Mouse (Mus musculus) kidney, embryonic 15.5 days (tissue): ENCODE data around the gene Mpp3. TPM values are rescaled to one million over a fixed set of nuclear protein-coding genes. Genes with fewer than 3 reads are reported as not detected.
A peak's percentile ranks its signal among the peaks of the same experiment; 100 is the strongest.
"Not testable (repeated sequence)": the region's sequence is repeated elsewhere in the genome, so short reads cannot be mapped to it uniquely, and the experiment has no call there.

Experiments
- ATAC-seq: fragments of 200-750 bp; cut with Nextera tagmentation; replicated peaks from 2 replicates; pipeline ENCODE4 v1.8.0; 2017; ENCODE audit warnings: moderate TSS enrichment; ENCODE audit not compliant: low FRiP score
- H3K27ac ChIP-seq: fragments of 300-500 bp; sonication (generic); 2 replicates; pipeline ENCODE4 v1.5.1; 2015; ENCODE audit warnings: mild to moderate bottlenecking, inconsistent platforms
- H3K27me3 ChIP-seq: fragments of 300-500 bp; sonication (generic); 2 replicates; pipeline ENCODE4 v1.6.1; 2015; ENCODE audit warnings: inconsistent platforms
- H3K36me3 ChIP-seq: fragments of 300-500 bp; sonication (generic); 2 replicates; pipeline ENCODE4 v1.6.1; 2015; ENCODE audit warnings: inconsistent platforms
- H3K4me1 ChIP-seq: fragments of 300-500 bp; sonication (generic); 2 replicates; pipeline ENCODE4 v1.6.1; 2015; ENCODE audit warnings: inconsistent platforms
- H3K4me2 ChIP-seq: fragments of 300-500 bp; sonication (generic); 2 replicates; pipeline ENCODE4 v1.6.1; 2015; ENCODE audit warnings: moderate library complexity, mild to moderate bottlenecking, inconsistent platforms
- H3K4me3 ChIP-seq: fragments of 300-500 bp; sonication (generic); replicated peaks from 2 replicates; pipeline ENCODE4 v1.5.1; 2015; ENCODE audit warnings: mild to moderate bottlenecking, inconsistent platforms
- H3K9ac ChIP-seq: fragments of 300-500 bp; sonication (generic); 2 replicates; pipeline ENCODE4 v1.6.1; 2015; ENCODE audit warnings: mild to moderate bottlenecking, inconsistent platforms
- H3K9me3 ChIP-seq: fragments of 300-500 bp; sonication (generic); replicated peaks from 2 replicates; pipeline ENCODE4 v1.6.1; 2016; ENCODE audit warnings: inconsistent platforms
- WGBS: fragments of 180-500 bp; shearing (Covaris S2); methylation state at CpG from one replicate; pipeline ENCODE4 v1.1.7; 2015; ENCODE audit warnings: mixed read lengths; 5-methylcytosine and 5-hydroxymethylcytosine counted together
- polyA plus RNA-seq: library from polyadenylated mRNA; unstranded; fragments of >200 nt; fragmentation: Nextera tagmentation; extraction: Ambion mirVana; gene quantifications from 2 replicates; pipeline ENCODE4 v1.2.1, GENCODE M21; 2015

Gene Mpp3
- polyA plus RNA-seq, 1 experiment from 2014 or later, result 11.0 TPM

DNA sequence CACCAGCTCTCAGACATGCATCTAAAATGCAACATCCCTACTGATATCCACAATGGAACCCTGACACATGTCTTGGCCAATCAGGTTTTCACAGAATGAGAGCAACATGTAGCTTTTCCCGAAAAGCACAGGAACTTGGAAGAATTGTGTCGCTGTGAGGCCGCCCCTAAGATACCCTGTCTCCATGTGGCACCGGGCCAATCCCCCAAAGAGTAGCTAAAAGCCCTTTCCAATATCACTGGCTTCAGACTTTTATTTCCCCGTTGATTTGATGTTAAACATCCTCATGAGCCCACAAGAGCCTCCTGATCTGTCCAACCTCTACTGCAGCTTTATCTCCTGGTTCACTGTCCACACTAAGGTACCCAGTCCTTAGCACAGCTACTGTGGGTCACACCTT lies 21.6 kb downstream of the Mpp3 start:
- ATAC-seq, result no peak
- no peaks in the 10 kb centered on the region for H3K9me3 ChIP-seq
- H3K4me3 ChIP-seq, result no peak overlapping the region
- H3K27ac ChIP-seq, result no peak overlapping the region
- 90% methylated on average over 5 of the region's 5 CpGs for WGBS
- H3K4me2 ChIP-seq, result no peak overlapping the region
- H3K9ac ChIP-seq, result no peak overlapping the region
- peaks cover 20% of the 10 kb centered on the region for H3K27me3 ChIP-seq
- peaks cover 22% of the 10 kb centered on the region for H3K36me3 ChIP-seq
- no peaks in the 10 kb centered on the region for H3K4me1 ChIP-seq

DNA sequence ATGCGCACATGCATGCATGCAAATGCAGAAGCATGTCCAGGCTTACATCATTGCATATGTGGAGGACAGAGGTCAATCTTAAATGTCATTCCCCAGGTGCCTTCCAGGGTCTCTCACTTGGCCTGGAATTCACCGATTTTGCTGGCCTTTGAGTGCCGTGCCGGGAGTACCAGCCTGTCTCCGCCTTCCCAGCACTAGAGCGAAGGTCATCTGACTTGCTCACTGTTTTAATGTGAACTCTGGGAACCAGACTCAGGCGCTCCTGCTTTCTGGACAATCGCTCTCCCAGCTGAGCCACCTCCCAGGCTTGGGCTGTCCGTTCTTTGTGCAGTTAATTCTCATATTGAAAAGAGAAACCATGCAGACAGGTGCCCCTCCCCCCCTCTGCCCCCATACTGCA lies 22.0 kb downstream of the Mpp3 start:
- H3K27me3 ChIP-seq, result peaks cover 17% of the 10 kb centered on the region
- no peak for ATAC-seq
- no peak overlapping the region for H3K27ac ChIP-seq
- H3K4me1 ChIP-seq, result no peaks in the 10 kb centered on the region
- no peak overlapping the region for H3K4me2 ChIP-seq
- H3K36me3 ChIP-seq, result peaks cover 22% of the 10 kb centered on the region
- 75% methylated on average over 9 of the region's 9 CpGs for WGBS
- no peak overlapping the region for H3K4me3 ChIP-seq
- no peak overlapping the region for H3K9ac ChIP-seq
- no peaks in the 10 kb centered on the region for H3K9me3 ChIP-seq

DNA sequence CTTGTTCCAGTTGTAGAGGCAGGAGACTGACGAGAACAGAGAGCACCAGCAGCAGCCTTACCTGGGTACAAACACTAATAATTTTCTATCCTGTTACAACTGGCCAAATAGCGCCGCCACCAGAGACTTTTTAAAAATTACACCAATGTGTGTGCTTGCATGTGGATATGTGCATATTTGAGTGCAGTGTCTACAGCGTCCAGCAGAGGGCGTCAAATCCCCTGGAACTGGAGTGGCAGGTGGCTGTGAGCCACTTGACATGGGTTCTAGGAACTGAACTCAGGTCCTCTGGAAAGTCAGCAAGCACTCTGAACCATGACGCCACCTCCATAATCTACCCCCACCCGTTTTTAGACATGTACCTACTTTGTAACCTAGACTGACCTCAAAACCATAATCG lies 24.0 kb downstream of the Mpp3 start:
- Histone ChIP-seq H3K27ac (no peak overlapping the region), H3K9ac (no peak overlapping the region), H3K4me3 (no peak overlapping the region), H3K4me1 (peaks cover 3% of the 10 kb centered on the region; the same call in 1 of the 2 replicates), H3K9me3 (no peaks in the 10 kb centered on the region), H3K36me3 (peaks cover 21% of the 10 kb centered on the region), H3K4me2 (no peak overlapping the region), H3K27me3 (peaks cover 10% of the 10 kb centered on the region)
- ATAC-seq, result no peak
- 92% methylated on average over 8 of the region's 8 CpGs for WGBS

- H3K36me3 ChIP-seq, result peaks cover 7% of the 10 kb centered on the region
- H3K27ac ChIP-seq, result no peak overlapping the region
- no peak overlapping the region for H3K4me3 ChIP-seq
- no peaks in the 10 kb centered on the region for H3K9me3 ChIP-seq
- no peak overlapping the region for H3K4me2 ChIP-seq
- WGBS, result 50% methylated on average over 4 of the region's 4 CpGs
- peaks cover 13% of the 10 kb centered on the region; the same call in 1 of the 2 replicates for H3K4me1 ChIP-seq
- ATAC-seq, result no peak
- no peak overlapping the region for H3K9ac ChIP-seq
- H3K27me3 ChIP-seq, result no peaks in the 10 kb centered on the region; the same call in 1 of the 2 replicates
Measured at GRCm38 (mm10) chr11:101999466-101999865, 28.8 kb downstream of the Mpp3 start.

DNA sequence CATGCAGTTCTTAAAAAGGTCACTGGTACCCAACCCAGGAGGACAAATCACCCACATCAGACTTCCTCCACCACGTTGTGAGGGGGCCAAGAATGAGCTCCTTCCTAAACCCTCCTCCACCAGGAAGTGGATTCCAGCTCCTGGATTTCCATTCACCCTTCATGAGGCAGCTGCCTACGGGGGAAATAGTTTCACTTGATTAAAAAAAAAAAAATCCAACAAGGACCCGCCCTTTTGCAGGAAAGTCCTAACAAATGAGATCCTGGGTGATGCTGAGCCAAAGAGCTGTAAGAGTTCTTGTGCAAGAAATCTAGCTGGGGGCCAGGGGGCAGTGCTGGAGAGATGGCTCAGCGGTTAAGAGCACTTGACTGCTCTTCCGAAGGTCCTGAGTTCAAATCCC lies 30.0 kb downstream of the Mpp3 start:
- H3K4me2 ChIP-seq, result no peak overlapping the region
- 0 out of 2 replicates have a peak, but pooled peaks cover 2% of the 10 kb centered on the region for H3K36me3 ChIP-seq
- H3K9me3 ChIP-seq, result no peaks in the 10 kb centered on the region
- WGBS, result 45% methylated on average over 5 of the region's 5 CpGs
- peaks cover 13% of the 10 kb centered on the region; the same call in 1 of the 2 replicates for H3K4me1 ChIP-seq
- H3K27me3 ChIP-seq, result no peaks in the 10 kb centered on the region
- H3K9ac ChIP-seq, result no peak overlapping the region
- no peak for ATAC-seq
- no peak overlapping the region for H3K27ac ChIP-seq
- H3K4me3 ChIP-seq, result no peak overlapping the region

GRCm38 (mm10) chr11:101995938-101996337 lies 32.3 kb downstream of the Mpp3 start:
- Histone ChIP-seq H3K36me3 (0 out of 2 replicates have a peak, but pooled peaks cover 2% of the 10 kb centered on the region), H3K9me3 (no peaks in the 10 kb centered on the region), H3K9ac (no peak overlapping the region), H3K27ac (no peak overlapping the region), H3K4me1 (peaks cover 13% of the 10 kb centered on the region; the same call in 1 of the 2 replicates), H3K27me3 (0 out of 2 replicates have a peak, but pooled peaks cover 5% of the 10 kb centered on the region), H3K4me2 (no peak overlapping the region), H3K4me3 (no peak overlapping the region)
- WGBS, result 91% methylated on average over 7 of the region's 7 CpGs
- no peak for ATAC-seq

DNA sequence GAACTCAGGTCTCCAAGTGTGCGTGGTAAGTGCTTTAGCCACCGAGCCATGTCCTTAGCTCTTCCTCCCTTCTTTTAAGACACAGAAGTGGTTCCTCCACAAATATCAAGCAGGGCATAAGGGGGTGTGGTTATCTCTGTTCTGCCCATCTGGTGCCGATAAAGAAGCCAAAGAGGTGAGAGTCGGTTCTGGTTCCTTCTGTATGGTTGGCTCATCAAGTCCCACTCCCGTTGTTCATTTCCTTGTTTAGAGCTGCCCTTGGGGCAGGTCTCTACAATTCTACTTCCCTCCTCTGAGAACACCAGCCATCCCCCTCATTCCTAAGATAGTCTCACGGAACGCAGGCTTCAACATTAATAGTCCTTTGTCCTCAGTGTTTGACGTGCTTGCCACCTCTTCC lies 34.2 kb downstream of the Mpp3 start:
- 67% methylated on average over 8 of the region's 8 CpGs for WGBS
- Histone ChIP-seq H3K9ac (no peak overlapping the region), H3K27me3 (0 out of 2 replicates have a peak, but pooled peaks cover 10% of the 10 kb centered on the region), H3K27ac (no peak overlapping the region), H3K9me3 (no peaks in the 10 kb centered on the region), H3K4me3 (no peak overlapping the region), H3K4me1 (0 out of 2 replicates have a peak, but pooled peaks cover 9% of the 10 kb centered on the region), H3K36me3 (no peaks in the 10 kb centered on the region), H3K4me2 (no peak overlapping the region)
- no peak for ATAC-seq

GRCm38 (mm10) chr11:101992411-101992810 lies 35.9 kb downstream of the Mpp3 start:
- no peaks in the 10 kb centered on the region for H3K9me3 ChIP-seq
- H3K27ac ChIP-seq, result no peak overlapping the region
- no peaks in the 10 kb centered on the region for H3K36me3 ChIP-seq
- no peak overlapping the region for H3K4me2 ChIP-seq
- no peak overlapping the region for H3K9ac ChIP-seq
- no peak overlapping the region for H3K4me3 ChIP-seq
- no peak for ATAC-seq
- peaks cover 15% of the 10 kb centered on the region for H3K27me3 ChIP-seq
- 91% methylated on average over 7 of the region's 7 CpGs for WGBS
- no peaks in the 10 kb centered on the region for H3K4me1 ChIP-seq

DNA sequence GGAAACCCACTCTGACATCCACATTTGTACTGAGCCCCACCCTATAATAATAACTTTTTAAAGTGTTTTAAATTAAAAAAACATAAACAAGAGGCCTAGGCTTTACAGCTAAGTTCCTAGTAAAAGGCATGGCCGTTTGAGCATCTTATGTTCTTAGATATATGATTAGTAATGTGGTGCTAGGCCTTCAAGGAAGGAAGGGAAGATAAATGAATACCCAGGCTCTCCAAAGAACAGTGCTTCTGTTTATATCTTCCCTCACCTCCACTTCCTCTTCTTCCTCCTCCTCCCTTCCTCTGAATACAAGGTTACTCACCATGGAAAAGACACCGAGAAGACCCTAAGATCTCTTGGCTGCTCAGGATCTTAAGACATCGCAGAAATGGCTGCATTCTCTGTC lies 36.4 kb downstream of the Mpp3 start:
- Histone ChIP-seq H3K4me1 (no peaks in the 10 kb centered on the region), H3K27ac (no peak overlapping the region), H3K4me3 (no peak overlapping the region), H3K4me2 (no peak overlapping the region), H3K36me3 (no peaks in the 10 kb centered on the region), H3K27me3 (peaks cover 21% of the 10 kb centered on the region), H3K9me3 (no peaks in the 10 kb centered on the region), H3K9ac (no peak overlapping the region)
- no peak for ATAC-seq
- 73% methylated on average over 3 of the region's 3 CpGs for WGBS

GRCm38 (mm10) chr11:101990244-101990643 lies 38.0 kb downstream of the Mpp3 start:
- 89% methylated on average over 3 of the region's 3 CpGs for WGBS
- no peak overlapping the region for H3K4me3 ChIP-seq
- no peak for ATAC-seq
- no peaks in the 10 kb centered on the region for H3K9me3 ChIP-seq
- no peak overlapping the region for H3K4me2 ChIP-seq
- peaks cover 26% of the 10 kb centered on the region for H3K27me3 ChIP-seq
- no peaks in the 10 kb centered on the region for H3K36me3 ChIP-seq
- H3K4me1 ChIP-seq, result peaks cover 12% of the 10 kb centered on the region
- no peak overlapping the region for H3K9ac ChIP-seq
- H3K27ac ChIP-seq, result no peak overlapping the region

DNA sequence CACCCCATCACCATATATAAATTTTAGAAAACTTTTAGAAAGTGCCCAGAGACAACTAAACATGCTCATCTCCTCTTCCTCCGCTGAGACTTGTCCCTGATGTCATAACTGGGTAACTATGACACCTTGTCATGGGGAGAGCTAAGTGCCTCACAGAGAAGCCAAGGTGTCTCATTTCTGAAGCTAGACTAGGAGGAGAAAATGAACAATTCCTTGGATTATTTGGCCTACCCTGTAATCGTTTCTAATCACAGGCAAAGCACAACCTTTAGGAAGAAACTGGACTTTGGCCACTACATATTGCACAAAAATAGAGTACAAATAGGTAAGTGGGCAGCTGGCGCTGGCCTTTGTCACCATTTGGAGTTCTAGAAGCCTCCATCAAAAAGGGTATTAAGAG lies 41.3 kb downstream of the Mpp3 start, which contains the start of gene Dusp3:
Dusp3 (minus strand) TSS at position 101 of the 400 bp plus-strand sequence.
- Histone ChIP-seq H3K4me1 (peaks cover 45% of the 10 kb centered on the region), H3K4me3 (0 out of 2 replicates have a peak within 1 kb of the TSS, but pooled peaks have one; percentile 3), H3K4me2 (peak within 1 kb of the TSS; percentile 37), H3K36me3 (no peaks in the 10 kb centered on the region), H3K9me3 (no peaks in the 10 kb centered on the region), H3K27me3 (peaks cover 22% of the 10 kb centered on the region), H3K27ac (no peak within 1 kb of the TSS), H3K9ac (no peak within 1 kb of the TSS)
- WGBS, result 86% methylated on average over 3 of the region's 3 CpGs
- ATAC-seq, result no peak

DNA sequence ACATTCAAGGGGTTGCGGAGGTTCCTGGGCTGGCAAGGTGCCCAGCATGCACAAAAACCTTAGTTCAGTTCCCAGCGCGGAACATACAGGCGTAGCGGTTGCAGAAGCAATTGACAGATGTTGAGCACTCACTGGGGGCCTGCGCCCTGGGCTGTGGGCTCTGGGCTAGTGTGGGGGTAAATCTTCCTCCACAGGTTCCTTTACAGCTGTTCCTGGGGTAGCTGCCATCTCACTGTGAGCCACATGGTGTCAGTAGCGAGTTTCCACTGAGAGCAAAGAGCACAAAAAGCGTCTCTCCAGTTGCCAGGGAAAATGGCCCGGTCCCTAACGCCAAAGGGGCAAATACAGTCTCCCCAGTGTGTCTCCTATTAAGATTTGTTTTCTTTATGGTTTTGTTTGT lies 42.3 kb downstream of the Mpp3 start:
- Histone ChIP-seq H3K4me3 (0 out of 2 replicates have a peak overlapping the region, but pooled peaks have one; percentile 3), H3K9ac (no peak overlapping the region), H3K27me3 (peaks cover 23% of the 10 kb centered on the region), H3K27ac (no peak overlapping the region), H3K4me1 (peaks cover 53% of the 10 kb centered on the region), H3K9me3 (no peaks in the 10 kb centered on the region), H3K36me3 (peaks cover 6% of the 10 kb centered on the region), H3K4me2 (peak overlapping the region; percentile 37)
- WGBS, result 5% methylated on average over 10 of the region's 10 CpGs
- 0 out of 2 replicates have a peak, but pooled peaks have one; percentile 22 for ATAC-seq

- Histone ChIP-seq H3K27ac (peak overlapping the region; percentile 93), H3K4me1 (peaks cover 58% of the 10 kb centered on the region), H3K27me3 (peaks cover 18% of the 10 kb centered on the region), H3K36me3 (peaks cover 11% of the 10 kb centered on the region)
- not testable (repeated sequence) for H3K4me2 ChIP-seq, H3K9me3 ChIP-seq, H3K9ac ChIP-seq, H3K4me3 ChIP-seq, ATAC-seq
- 54% methylated on average over 6 of the region's 6 CpGs for WGBS
Measured at GRCm38 (mm10) chr11:101985450-101985849, 42.8 kb downstream of the Mpp3 start.
